Mouse (Mus musculus): ENCODE results near the gene Neurod6. TPM values are rescaled to one million over a fixed set of nuclear protein-coding genes. Genes with fewer than 3 reads are reported as not detected.
A peak's percentile ranks its signal among the peaks of the same experiment; 100 is the strongest.

Neurod6 gene
- total RNA-seq, 2 experiments from 2014 or later: 165 to 182 TPM

- peak in 1 of 2 experiments; percentile 6 for DNase-seq
These were observed 34.1 kb downstream of the Neurod6 start for GRCm38 (mm10) chr6:55646824-55647560.

GRCm38 (mm10) chr6:55646111-55646823, 34.8 kb downstream of the Neurod6 start:
- peak; percentile 10 to 21 for DNase-seq

- DNase-seq: no peak
These were observed 46.4 kb downstream of the Neurod6 start for GRCm38 (mm10) chr6:55634662-55635061.

Other genes with a start within 250 kb of the Neurod6 start
- 100 to 1,000 TPM; 138 to 149 TPM for gene Adcyap1r1, start 229.3 kb downstream of the Neurod6 start, total RNA-seq (2021)
- gene Itprid1, start 155.6 kb upstream of the Neurod6 start, total RNA-seq (2021): 1 to 10 TPM; 1.3 TPM

All from layer of hippocampus, postnatal 36 days (tissue).